Mouse (Mus musculus): ENCODE data around the gene Ube2l3.
A peak's percentile ranks its signal among the peaks of the same experiment; 100 is the strongest.
"Not testable (repeated sequence)": the region's sequence is repeated elsewhere in the genome, so short reads cannot be mapped to it uniquely, and the experiment has no call there.

Ube2l3 gene

DNA sequence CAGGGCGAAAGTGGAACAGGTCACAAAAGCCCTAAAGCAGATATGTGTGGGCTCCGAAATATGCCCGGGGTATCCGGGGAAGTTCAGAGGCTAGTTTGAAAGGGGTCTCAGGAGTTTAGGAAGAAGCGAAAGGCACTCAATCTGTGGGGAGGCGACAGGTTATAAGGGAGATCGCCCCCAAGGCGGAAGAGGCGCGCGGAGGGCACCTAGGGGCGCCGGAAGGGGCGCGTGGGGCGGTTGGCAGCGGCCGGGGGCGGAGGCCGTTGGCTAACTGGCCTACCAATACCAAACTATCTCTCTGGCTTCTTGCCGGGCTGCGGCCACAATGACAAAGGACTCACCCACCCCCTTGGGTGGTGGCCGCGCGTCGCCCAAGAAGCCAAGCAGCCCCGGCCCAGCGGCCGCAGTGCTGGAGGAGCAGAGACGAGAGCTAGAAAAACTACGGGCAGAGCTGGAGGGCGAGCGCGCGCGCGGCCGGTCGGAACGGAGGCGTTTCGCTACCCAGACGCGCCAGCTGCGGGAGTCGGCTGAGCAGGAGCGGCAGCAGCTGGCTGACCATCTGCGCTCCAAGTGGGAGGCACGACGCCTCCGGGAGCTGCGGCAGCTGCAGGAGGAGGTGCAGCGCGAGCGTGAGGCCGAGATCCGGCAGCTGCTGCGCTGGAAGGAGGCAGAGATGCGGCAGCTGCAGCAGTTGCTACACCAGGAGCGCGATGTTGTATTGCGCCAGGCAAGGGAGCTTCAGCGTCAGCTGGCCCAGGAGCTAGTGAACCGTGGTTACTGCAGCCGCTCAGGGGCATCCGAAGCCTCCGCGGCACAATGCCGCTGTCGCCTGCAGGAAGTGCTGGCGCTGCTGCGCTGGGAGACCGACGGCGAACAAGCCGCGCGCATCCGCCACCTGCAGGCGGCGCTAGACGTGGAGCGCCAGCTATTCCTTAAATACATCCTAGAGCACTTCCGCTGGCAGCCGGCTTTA is 6.2 kb upstream of the Ube2l3 start, which contains the start of gene Rimbp3:
Gene Rimbp3 (plus strand): TSS at position 215 of the 973 bp plus-strand sequence.
- peak; percentile 76 to 83 for DNase-seq (ENCODE audit: low spot score in 2 of 2)

DNA sequence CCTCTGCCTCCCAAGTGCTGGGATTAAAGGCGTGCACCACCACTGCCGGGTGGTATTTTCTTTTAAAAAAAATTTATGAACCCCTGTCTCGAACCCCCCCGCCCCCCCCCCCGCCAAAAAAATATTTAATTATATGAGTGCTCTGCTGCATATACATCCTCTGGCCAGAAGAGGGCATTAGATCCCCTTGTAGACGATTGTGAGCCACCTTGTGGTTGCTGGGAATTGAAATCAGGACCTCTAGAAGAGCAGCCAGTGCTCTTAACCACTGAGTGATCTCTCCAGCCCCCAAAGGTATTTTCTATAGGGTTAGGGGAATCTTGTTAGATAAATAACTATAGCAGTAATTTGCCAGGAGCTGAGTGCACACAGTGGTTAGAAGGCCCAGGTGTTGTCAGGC is 2.5 kb upstream of the Ube2l3 start:
- DNase-seq (ENCODE audit: low spot score in 2 of 2), result peak in 1 of 2 experiments; percentile 54

DNA sequence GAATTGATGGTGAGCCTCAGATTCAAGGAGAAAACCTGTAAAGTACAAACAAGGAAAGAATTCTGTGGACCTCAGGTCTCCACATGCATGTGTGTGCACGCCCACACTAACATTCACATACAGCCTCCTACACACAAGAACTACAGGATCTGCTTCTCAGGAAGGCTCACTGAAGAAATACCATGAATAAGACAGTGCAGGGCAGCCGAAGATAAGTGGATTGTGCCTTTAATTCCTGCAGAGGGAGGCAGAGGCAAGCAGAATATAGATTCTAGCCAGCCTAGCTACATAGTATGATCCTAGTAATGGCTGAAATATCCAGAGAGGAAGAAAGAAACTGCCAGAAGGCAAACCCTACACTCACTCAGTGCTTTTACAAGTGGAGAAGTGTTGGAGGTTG is 472 bp downstream of the Ube2l3 start:
- no peak for DNase-seq (ENCODE audit: low spot score in 2 of 2)

DNA sequence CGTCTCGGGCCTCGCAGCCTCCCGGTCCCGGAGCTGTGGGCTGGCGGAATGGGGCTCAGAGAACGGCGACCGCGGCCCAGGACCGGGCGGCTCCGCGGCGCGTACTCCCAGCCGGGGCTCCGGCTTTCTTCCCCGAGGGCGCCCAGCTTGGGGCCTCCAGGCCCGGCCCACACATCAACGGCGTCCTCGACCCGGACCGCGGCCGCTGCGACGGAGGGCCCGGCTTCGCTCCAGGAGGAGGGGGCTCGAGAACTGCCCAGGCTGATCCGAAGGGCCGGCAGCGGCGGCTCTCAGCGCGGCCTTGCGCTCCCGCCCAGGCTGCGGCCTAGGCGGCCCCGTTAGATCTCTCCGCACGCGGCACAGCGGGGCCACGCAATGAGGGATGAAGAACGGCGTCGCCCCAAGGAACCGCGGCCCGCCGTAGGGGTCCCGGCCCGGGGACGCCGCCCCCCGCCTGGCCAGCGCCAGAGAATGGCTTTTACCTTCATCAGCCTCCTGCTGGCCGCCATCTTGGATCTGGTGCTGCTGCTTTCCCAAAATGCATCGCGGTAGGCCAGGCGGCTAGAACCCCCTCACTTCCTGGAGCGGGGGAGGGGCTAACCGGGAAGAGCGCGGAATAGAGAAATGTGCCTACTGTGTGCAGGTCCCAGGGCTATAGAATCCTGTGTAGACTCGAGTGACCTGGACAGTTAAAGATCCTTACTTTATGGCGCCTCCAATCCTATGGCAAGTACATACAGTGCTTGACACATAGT is 1.3 kb downstream of the Ube2l3 start:
- DNase-seq (ENCODE audit: low spot score in 2 of 2), result peak; percentile 87 to 90

DNA sequence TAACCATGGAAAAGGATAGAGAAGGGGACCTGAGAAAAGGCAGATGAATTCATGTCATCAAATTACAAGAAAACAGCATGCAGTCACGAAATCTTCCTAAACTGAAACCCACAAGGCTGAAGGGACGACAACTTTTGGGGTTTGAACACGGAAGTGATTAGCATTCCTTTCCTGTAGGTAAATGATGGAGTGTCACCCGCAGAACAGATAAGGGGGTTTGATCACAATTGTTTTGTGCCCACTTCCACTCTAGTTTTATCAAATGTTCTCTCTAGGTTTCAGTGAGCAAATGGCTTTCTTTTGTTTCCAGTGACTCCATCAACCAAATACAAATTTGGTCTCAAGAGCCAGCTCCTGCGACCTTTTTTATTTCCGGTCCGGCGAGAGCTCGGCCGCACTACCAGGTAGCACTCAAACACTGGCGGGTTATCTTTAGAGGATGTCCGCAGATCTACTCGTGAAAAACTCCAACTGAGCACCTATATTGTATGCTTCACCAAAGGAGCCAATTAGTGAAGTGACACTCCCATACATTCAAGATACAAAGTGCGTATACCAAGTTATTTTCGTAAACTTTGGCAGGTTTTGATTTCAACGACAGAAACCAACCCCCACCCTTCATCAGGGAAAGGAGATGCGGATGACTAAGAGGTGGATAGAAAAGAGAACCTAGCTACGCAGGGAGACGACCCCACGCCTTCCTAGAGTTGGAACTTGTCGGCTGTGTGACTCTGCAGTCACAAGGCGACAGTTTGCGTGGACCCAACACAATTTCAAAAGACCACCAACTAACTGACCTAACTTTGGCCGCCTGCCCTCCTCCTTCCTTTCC is 2.1 kb downstream of the Ube2l3 start:
- DNase-seq (ENCODE audit: low spot score in 2 of 2), result no peak

DNA sequence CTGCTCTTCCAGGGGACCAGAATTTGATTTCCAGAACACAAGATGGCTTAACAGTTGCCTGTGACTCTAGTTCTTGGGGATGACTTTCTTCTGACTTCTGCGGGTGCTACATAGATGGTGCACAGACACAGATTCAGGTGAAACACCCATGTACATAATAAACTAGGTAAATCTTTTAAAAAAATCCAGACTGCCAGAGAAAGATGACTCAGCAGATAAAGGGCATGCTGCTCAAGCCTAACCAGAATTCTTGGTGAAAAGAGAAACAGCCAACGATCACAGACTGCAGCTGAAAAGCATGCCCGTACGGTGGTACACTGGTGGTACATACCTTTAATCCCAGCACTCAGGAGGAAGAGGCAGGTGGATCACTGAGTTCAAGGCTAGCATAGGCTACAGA is 8.6 kb downstream of the Ube2l3 start:
- no peak for DNase-seq (ENCODE audit: low spot score in 2 of 2)

DNA sequence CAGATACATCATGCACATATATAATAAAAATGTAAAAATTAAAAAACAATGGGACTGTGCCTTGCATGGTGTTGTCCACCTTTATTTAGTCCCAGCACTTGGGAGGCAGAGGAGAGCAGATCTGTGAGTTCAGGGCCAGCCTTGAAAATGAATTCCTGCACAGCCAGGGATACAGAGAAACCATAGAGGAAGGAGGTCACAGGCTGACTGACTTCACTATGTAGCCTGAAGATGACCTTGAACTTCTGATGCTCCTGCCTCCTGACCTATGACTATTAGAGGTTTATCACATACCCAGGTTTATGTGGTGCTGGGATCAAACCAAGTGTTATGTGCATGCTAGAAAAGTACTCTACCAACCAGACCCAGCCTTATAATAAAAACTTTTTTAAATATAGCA is 17.0 kb downstream of the Ube2l3 start:
- DNase-seq (ENCODE audit: low spot score in 2 of 2), result no peak

DNA sequence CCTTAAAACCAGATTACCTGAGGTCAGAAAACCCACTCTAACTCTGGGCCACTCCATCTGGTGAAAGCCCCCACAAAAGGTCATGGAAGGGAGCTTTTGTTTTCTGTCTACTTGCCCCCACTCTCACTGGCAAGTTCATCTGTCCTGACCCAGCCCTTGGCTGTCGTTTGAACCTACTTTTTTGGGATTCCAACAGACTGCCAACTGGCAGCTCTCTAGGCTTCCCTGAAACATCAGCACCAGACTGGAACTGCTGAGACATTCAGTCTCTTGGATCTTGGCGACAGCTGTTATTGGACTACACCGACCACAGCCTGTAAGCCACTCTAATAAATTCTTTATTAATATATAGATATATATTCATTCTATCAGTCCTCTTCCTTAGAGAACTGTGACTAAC is 19.4 kb downstream of the Ube2l3 start:
- no peak for DNase-seq (ENCODE audit: low spot score in 2 of 2)

DNA sequence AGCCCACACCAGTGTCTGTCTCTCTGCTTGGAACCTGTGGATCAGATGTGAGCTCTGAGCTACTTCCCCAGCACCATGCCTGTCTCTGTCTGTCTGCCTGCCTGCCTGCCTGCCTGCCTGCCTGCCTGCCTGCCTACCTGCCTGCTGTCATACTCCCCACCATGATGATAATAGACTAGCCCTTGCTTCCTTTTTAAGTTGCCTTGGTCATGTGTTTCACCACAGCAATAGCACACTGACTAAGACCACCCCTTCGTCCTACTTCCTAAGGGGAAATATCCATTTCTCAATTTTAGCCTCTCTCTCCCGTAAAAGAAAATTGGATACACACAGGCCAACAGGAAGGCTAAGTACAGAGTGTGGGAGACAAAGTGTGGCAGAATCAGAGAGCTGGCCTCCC is 20.3 kb downstream of the Ube2l3 start:
- no peak for DNase-seq (ENCODE audit: low spot score in 2 of 2)

DNA sequence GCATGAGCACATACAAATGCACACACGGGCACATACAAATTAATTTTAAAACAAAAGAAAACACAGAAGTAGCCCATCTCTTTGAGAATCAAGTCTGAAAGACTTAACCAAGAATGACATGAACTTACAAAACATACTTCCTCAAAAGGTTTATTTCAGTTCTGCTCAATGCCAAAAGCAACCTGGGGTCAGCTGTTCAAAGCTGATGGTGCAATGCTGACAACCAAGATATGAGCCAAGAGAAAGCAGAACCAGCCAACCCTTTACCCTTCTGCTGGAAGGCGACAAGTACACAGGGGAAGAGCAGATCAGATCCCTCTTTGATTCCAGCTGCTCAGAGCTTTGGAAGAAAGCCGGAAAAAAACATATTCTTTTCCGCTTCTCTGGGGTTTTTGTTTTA is 21.1 kb downstream of the Ube2l3 start:
- DNase-seq (ENCODE audit: low spot score in 2 of 2), result peak in 1 of 2 experiments; percentile 43

DNA sequence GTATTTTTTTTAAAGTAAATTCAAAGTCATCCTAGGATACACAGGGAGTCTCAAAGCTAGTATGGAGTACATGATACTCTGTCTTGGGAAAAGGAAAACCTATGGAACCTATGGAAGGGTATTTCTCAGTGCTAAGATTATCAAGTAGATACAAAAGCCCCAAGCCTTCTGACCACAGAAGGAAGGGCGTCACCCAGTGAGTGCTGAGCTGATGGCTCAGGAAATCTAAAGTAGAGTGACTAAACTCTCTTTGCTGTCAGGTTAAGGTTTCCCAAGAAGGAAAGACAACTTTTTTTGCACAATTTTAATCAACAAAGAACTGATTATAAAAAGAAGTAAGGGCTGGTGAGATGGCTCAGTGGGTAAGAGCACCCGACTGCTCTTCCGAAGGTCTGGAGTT is 22.7 kb downstream of the Ube2l3 start:
- DNase-seq (ENCODE audit: low spot score in 2 of 2), result no peak

DNA sequence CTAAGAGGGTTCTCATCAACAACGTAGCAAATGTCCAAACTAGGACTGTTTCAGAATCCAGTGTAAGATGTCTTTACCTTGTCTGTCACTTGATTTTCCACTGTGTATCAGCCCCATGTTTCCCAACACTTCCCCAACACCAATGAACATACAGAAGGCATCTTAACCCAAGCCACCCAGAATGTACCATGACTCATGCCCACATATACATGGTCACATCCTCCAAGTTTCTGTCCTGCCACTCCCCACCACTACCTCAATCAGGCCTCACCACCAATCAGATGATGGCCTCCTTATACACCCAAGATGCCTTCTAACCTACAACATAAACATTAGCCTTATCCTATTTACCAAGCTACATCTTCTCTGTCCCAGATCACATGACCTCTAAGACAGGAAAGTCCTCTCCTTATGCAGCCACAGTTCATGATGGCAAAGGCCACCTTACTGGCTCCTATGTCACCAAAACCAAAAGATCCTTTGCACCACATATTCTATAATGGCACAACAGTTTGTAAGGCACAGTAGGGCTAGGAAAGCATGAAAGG is 24.8 kb downstream of the Ube2l3 start:
- DNase-seq (ENCODE audit: low spot score in 2 of 2), result no peak

DNA sequence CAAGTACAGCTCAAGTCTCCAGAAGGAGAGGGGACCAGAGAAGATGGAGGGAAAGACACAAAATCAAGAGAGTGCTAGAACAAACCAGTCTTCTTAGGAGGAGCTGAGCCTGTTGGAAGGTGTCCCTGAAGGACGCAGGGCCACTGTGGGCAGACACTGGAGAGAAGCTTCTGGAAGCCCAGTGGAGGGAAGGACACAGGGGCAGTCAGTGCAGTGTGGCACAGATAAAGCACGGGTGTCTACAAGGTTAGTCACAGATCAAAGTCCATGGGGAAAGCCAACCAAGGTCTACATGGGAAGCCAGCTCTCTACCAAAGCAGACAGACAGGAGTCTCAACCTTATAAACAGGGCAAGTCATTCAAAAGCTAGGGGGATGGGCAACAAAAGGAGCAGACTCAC is 26.7 kb downstream of the Ube2l3 start:
- no peak for DNase-seq (ENCODE audit: low spot score in 2 of 2)

DNA sequence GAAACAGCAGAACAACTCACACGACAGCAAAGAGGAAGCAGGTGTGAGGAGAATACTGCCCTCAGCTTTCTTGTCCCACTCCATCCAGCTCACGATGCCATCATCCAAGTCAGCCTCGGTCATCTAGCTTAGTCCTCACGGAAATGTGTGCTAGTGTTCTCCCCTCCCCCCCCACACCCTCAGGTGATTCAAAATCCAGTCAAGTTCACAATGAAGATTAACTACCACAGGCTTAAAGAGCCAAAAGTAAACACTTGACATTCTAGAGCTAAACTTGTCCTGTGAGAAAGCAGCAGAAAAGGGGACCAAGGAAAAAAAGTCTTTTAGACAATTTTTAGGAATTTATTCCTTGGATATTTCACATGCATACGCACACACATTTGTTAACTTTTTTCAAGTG is 34.4 kb downstream of the Ube2l3 start:
- DNase-seq (ENCODE audit: low spot score in 2 of 2), result no peak

DNA sequence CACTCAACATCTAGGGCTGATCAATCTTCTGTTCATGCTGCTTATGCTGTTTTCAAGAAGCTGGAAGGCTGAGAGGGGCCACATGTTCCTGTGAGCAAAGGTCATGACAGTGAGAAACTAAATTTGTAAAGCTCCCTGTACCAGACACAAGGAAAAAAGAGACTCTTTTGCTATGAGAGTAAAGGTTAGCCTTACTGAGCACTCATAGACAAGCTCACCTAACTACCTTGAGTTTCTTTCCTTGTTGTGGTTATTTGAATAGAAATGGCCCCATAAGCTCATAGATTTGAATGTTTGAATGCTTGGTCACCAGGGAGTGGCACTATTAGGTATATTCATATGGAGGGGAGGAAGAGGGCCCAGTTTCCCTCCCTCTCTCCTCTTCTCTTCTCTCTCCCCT is 35.3 kb downstream of the Ube2l3 start:
- no peak for DNase-seq (ENCODE audit: low spot score in 2 of 2)

DNA sequence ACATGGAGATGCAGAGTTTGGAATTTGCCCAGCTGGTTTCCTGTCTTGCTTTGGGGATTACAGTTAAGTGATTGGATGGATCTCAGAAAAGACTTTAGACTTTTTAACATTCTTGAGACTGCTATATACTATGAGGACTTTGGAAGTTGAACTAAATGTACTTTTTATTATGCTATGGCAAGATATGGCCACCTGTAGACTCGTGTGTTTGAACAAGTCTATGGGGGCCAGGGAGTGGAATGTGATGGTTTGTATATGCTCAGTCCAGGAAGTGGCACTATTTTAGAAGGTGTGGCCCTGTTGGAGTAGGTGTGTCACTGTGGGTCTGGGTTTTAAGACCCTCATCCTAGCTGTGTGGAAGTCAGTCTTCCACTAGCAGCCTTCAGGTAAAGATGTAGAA is 37.0 kb downstream of the Ube2l3 start:
- not testable (repeated sequence) for DNase-seq (ENCODE audit: low spot score in 2 of 2)

DNA sequence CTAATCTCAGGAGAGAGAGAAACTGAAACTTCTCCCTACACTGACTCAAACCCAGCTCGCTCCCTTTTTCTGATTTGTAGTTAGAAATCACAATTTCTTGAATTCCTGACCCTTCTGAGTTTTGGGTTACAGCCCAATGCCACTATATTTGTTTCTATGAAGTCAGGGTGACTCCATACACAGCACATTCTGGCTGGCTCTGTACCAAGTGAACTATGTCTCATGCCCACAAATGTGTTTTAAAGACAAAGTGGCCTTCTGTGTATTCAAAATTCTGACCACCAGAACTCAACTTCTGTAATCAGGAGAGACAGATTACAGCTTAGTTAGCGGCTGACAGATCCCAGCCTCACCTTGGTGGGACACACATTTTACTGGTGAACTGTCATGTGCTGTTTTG is 48.1 kb downstream of the Ube2l3 start:
- DNase-seq (ENCODE audit: low spot score in 2 of 2), result no peak

DNA sequence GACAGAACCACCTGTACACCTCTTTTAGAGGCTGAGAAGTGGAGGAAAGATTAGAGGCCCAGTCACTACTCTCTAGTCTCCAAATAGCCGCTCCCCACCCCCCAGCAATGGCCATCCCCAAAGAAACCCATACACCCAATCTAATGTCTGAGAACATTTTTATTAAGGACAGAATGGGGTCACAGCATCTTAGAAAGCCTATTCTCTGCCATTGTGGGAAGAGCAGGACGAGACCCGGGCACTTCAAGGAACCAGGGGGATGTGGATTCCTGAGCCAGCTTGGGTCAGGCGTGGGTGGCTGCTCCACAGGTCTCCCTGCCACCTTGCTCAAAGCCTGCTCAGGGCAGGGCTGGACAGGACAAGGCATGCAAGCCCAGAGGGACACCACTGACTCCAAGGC is 50.6 kb downstream of the Ube2l3 start:
- no peak for DNase-seq (ENCODE audit: low spot score in 2 of 2)

DNA sequence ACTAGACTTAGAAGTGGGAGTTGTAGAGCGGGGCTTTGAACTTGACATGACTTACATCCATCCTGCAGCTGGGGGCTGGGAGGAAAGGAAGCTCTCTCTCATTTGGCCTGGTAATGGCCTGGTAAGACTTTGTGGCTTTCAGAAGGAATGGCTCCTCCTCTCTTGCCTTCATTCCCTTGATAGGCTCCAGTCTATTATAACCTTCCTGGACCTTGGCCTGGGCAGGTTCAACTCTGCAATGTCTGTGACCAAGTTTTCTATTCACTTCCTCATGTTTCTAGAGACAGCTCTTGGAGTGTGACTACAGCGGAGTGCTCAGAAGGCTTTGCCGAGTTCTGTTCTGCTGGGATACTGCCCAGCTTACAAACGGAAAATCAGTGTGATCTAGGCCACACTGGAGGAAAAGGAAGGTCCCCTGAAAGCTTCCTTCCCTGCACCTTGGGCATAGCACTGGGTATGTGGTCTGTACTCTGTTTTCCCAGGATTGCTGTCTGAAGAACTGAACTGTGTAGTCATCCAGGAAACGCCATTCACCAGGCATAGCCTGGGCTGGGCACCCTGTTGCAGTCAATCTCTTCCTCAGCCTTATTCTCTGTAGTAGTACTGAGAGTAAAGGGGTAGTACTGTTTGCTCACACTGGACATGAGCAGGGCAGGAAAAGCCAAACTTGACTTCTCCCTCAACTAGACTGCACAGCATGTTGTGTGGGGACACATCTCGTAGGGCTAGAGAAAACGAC is 51.8 kb downstream of the Ube2l3 start:
- no peak for DNase-seq (ENCODE audit: low spot score in 2 of 2)

DNA sequence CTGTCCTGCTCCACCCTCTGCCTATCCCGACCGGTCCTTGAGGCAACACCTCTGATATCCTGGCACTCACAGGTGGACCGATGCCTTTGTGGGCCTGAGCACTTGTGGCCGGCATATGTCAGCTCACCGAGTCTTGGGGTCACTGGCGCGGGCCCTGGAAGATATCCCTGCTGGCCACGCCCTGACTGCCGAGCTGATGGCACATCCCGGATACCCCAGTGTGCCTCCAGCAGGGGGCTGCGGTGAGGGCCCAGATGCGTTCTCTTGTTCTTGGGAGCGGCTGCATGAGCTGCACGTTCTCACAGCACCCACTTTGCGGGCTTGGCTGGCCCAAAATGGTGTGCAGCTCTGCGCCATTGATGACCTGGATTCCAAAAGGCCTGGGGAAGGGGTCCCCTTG is 54.4 kb downstream of the Ube2l3 start:
- DNase-seq (ENCODE audit: low spot score in 2 of 2), result peak in 1 of 2 experiments; percentile 48

DNA sequence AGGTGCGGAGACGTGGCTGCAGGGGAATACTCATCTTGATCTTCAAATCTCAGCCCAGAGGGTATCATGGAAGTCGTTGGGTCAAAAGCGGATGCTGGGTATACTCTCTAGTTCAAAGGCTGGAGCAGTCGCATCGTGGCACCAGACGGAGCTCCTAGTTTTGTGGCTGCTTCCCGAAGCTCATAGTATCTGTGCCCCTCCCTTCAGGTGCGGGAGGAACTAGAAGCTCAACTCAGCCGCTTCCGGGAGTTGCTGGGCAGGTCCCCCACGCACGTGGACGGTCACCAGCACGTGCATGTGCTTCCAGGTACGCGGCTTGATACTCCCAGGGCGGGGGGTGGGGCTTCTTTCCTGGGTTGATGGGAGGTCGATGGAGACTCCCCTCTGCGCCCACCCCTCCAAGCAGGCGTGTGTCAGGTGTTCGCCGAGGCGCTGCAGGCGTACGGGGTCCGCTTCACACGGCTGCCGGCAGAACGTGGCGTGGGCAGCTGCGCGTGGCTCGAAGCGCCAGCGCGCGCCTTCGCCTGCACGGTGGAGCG is 55.0 kb downstream of the Ube2l3 start:
- DNase-seq (ENCODE audit: low spot score in 2 of 2), result peak; percentile 26 to 30

Measured in spleen, postnatal 10 days (tissue).